Comparison of ENCODE assay signal across 31 mouse cellular contexts in genomic region chr13:59782145-59782544, GRCm38 (mm10). TPM values are rescaled to one million over a fixed set of nuclear protein-coding genes. Genes with fewer than 3 reads are reported as not detected.
"Had no signal": no experiment of that assay in that cellular context is flagged by ENCODE, and none has a peak within 500 bp of the region (broad histone marks: within the 10 kb centered on the region; RNA-seq: fewer than 3 reads in every experiment).

Gm49354 (minus strand) TSS chr13:59782245.

- ATAC-seq: inflammation-experienced regulatory T-cells, adult 6 months; intestine, embryonic 16.5 days; midbrain, embryonic 13.5 days; midbrain, embryonic 16.5 days had no signal

- H3K9me3 ChIP-seq: limb, embryonic 10.5 days; limb, embryonic 13.5 days; midbrain, embryonic 10.5 days; midbrain, embryonic 13.5 days; stomach, embryonic 15.5 days had no signal

- H3K27ac ChIP-seq: kidney, postnatal 0 days; layer of hippocampus, adult 2 months; limb, embryonic 10.5 days; limb, embryonic 13.5 days; midbrain, embryonic 10.5 days; midbrain, embryonic 13.5 days; stomach, embryonic 15.5 days had no signal

- H3K27me3 ChIP-seq: limb, embryonic 13.5 days; midbrain, embryonic 13.5 days; stomach, embryonic 15.5 days had no signal

- H3K4me3 ChIP-seq: layer of hippocampus, adult 2 months; limb, embryonic 10.5 days; limb, embryonic 13.5 days; midbrain, embryonic 10.5 days; midbrain, embryonic 13.5 days; stomach, embryonic 15.5 days had no signal

- H3K4me2 ChIP-seq: limb, embryonic 13.5 days; midbrain, embryonic 13.5 days; stomach, embryonic 15.5 days had no signal

- DNase-seq: kidney, adult 18-20 months; kidney, adult 9 months; kidney, postnatal 25 days; layer of hippocampus, adult 9-11 months; lung, adult 18-20 months; lung, postnatal 14 days; lung, postnatal 4 days; retina, postnatal 1 day; right cerebral cortex, postnatal 25 days; spleen, adult 18-20 months; thymus, postnatal 25 days had no signal

- H3K9ac ChIP-seq: limb, embryonic 13.5 days; midbrain, embryonic 13.5 days; stomach, embryonic 15.5 days had no signal

- H3K4me1 ChIP-seq: limb, embryonic 10.5 days; limb, embryonic 13.5 days; midbrain, embryonic 10.5 days; midbrain, embryonic 13.5 days; stomach, embryonic 15.5 days had no signal

RNA-seq across cellular contexts. Expression of gene Gm49354, which starts in this region (rescaled TPM):
- total RNA-seq: layer of hippocampus, adult 2 months; layer of hippocampus, postnatal 25 days; left cerebral cortex, adult 18-20 months; left cerebral cortex, postnatal 25 days; liver, adult 2 months; megakaryocyte progenitor cell, adult 5-6 weeks had no signal
- polyA plus RNA-seq: inflammation-experienced regulatory T-cells, adult 6 months; intestine, embryonic 16.5 days; kidney, postnatal 0 days; large intestine, adult 2 months; limb, embryonic 10.5 days; limb, embryonic 13.5 days; liver, adult 2 months; lung, embryonic 16.5 days; midbrain, embryonic 10.5 days; midbrain, embryonic 13.5 days; midbrain, embryonic 16.5 days; neural tube, embryonic 11.5 days; neural tube, embryonic 14.5 days; stomach, embryonic 15.5 days; thymus, postnatal 0 days had no signal
